Mouse (Mus musculus): Measurements from ENCODE around the gene Rac3. TPM values are rescaled to one million over a fixed set of nuclear protein-coding genes. Genes with fewer than 3 reads are reported as not detected.
"Not testable (repeated sequence)": the region's sequence is repeated elsewhere in the genome, so short reads cannot be mapped to it uniquely, and the experiment has no call there.

The Rac3 gene
- polyA plus RNA-seq, 1 experiment = 0.08 TPM

DNA sequence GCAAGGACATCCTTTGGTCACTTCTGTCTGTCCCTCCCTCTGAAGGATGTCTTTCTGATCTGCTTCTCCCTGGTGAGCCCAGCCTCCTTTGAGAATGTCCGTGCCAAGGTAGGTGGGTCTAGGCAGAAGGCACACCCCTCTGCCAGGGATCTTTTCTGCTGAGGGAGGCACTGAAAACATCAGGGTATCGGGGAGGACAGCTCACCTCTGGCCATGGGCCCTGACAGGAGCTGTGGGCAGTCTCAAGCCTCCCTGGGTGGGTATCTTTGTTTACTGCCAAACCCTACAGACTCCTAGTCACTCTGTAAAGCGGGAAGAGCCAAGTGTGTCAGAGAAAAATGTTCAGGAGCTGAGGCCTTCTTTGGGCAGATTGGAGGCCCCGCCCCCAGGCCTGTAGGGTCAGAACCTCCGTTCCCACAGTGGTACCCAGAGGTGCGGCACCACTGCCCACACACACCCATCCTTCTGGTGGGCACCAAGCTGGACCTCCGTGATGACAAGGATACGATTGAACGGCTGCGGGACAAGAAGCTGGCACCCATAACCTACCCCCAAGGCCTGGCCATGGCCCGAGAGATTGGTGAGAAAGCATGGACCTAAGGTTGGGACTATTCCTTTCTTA is 1.6 kb downstream of the Rac3 start:
- no peak overlapping the region for H3K4me3 ChIP-seq (replicated peaks)
- H3K9me3 ChIP-seq (ENCODE audit: control insufficient read depth, low read length) = no peaks in the 10 kb centered on the region; the same call in 1 of the 2 replicates
- peaks cover 22% of the 10 kb centered on the region for H3K36me3 ChIP-seq (ENCODE audit: control insufficient read depth)
- peaks cover 31% of the 10 kb centered on the region for H3K4me1 ChIP-seq (ENCODE audit: control insufficient read depth)
- peaks cover 31% of the 10 kb centered on the region for H3K27me3 ChIP-seq (ENCODE audit: control insufficient read depth)
- no peak for TF ChIP-seq GATA1 (IDR thresholded peaks at IDR 0.05; ENCODE audit: low read length)
- TF ChIP-seq TAL1 (IDR thresholded peaks at IDR 0.05; ENCODE audit: low read length) = no peak

DNA sequence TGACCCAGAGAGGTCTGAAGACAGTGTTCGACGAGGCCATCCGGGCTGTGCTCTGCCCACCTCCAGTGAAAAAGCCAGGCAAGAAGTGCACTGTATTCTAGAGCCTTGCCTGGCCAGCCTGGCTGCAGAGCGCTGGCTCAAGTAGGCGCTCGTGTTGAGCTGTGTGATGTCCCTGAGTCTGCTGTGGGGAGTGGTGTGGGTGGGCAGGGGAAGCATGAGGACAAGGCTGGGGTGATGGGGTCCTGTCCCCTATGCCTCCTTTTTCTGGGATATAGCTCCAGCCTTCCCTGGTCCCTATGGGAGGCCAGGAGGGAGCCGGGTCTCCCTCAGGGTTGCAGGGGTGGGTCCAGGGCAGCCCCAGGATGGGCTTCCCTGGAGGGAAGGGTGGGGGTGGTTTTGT is 2.2 kb downstream of the Rac3 start:
- no peak for TF ChIP-seq TAL1 (IDR thresholded peaks at IDR 0.05; ENCODE audit: low read length)
- no peak for TF ChIP-seq GATA1 (IDR thresholded peaks at IDR 0.05; ENCODE audit: low read length)
- Histone ChIP-seq H3K27me3 (ENCODE audit: control insufficient read depth) (peaks cover 31% of the 10 kb centered on the region), H3K4me3 (replicated peaks) (no peak overlapping the region), H3K36me3 (ENCODE audit: control insufficient read depth) (peaks cover 16% of the 10 kb centered on the region), H3K4me1 (ENCODE audit: control insufficient read depth) (peaks cover 31% of the 10 kb centered on the region), H3K9me3 (ENCODE audit: control insufficient read depth, low read length) (no peaks in the 10 kb centered on the region; the same call in 1 of the 2 replicates)

DNA sequence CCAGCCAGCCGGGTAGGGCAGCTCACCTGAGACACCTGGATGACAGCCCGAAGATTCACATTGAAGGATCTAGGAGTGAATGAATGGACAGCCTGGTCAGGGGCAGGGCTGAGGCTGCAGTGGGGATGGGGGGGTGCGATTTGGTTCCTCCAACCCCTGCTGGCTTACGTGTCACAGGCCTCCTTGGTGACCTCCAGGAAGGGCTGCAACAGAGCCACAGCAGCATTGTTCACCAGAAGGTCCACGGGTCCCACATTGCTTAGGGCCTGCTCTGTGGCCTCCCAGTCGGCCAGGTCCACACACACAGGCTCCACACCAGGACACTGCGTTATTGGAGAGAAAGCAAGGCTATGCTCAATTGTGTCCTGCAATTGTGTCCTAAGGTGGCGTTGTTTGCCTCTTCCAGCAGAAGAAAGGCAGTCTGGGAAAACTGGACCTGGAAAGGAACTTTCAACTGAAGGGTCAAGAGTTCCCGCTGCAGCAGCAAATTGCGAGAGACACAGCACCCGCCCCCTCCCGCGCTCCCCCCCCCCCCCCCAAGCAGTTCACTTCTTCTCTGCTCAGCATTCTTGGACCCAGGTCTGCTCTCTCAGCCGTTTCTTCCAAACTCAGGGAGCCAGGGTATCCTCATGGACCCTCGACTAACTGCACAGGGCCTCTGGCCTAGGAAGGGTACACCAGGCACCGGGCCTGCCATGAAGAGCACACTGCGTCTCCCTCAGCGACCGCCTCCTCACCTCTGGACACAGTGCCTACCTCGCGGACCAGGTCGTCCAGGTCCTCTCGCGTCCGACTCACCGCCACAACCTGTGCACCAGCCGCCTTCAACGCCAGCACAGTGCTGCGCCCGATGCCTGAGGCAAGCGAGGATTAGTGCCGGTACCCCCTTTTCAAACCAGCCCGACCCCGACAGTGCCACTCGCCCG is 5.2 kb downstream of the Rac3 start:
- H3K9me3 ChIP-seq (ENCODE audit: control insufficient read depth, low read length) = peaks cover 2% of the 10 kb centered on the region
- no peak for TF ChIP-seq TAL1 (IDR thresholded peaks at IDR 0.05; ENCODE audit: low read length)
- TF ChIP-seq GATA1 (IDR thresholded peaks at IDR 0.05; ENCODE audit: low read length) = no peak
- H3K36me3 ChIP-seq (ENCODE audit: control insufficient read depth) = no peaks in the 10 kb centered on the region
- peaks cover 28% of the 10 kb centered on the region for H3K27me3 ChIP-seq (ENCODE audit: control insufficient read depth)
- H3K4me1 ChIP-seq (ENCODE audit: control insufficient read depth) = peaks cover 26% of the 10 kb centered on the region
- H3K4me3 ChIP-seq (replicated peaks) = peak overlapping the region; percentile 72

DNA sequence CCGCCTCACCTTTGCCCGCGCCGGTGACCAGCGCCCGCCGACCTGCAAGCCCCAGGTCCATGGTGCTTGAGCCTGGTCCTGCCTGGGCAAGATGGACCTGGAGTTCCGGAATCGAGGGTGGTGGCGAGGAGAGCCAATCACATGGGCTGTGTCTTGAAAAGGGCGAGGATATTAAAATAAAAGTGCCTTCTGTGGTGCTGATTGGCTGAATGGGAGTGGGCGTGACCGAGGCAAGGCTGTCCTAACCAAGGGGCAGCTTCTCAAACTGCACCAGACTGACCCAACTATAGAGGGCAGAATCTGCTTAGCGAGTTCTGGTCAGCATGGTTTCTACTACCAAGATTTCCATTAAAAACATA is 5.9 kb downstream of the Rac3 start, which contains the start of gene Dcxr:
Gene Dcxr, minus strand, starts transcription at position 113 of the 359 bp plus-strand sequence.
- H3K27me3 ChIP-seq (ENCODE audit: control insufficient read depth) = peaks cover 26% of the 10 kb centered on the region
- H3K36me3 ChIP-seq (ENCODE audit: control insufficient read depth) = no peaks in the 10 kb centered on the region
- peaks cover 19% of the 10 kb centered on the region for H3K4me1 ChIP-seq (ENCODE audit: control insufficient read depth)
- peaks cover 3% of the 10 kb centered on the region for H3K9me3 ChIP-seq (ENCODE audit: control insufficient read depth, low read length)
- TF ChIP-seq TAL1 (IDR thresholded peaks at IDR 0.05; ENCODE audit: low read length) = no peak
- TF ChIP-seq GATA1 (IDR thresholded peaks at IDR 0.05; ENCODE audit: low read length) = no peak
- peak within 1 kb of the TSS; percentile 72 for H3K4me3 ChIP-seq (replicated peaks)

DNA sequence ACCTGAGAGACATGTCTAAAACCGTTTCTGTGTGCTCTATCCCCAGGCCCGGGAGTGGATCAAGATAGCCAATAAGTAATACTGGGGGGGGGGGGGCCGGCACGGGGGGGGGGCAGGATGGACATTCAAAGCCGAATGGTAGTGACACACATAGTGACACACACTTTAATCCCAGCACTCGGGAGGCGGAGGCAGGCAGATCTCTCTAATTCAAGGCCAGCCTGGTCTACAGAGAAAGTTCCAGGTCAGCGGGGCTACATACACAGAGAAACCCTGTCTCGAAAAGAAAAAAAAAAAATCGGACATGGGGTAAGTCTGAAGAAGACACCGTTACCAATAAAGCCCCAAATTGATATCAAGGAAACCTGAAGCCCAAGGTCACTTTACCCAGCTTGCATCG is 6.3 kb downstream of the Rac3 start:
- no peaks in the 10 kb centered on the region for H3K36me3 ChIP-seq (ENCODE audit: control insufficient read depth)
- no peak overlapping the region for H3K4me3 ChIP-seq (replicated peaks)
- peaks cover 3% of the 10 kb centered on the region for H3K9me3 ChIP-seq (ENCODE audit: control insufficient read depth, low read length)
- peaks cover 18% of the 10 kb centered on the region for H3K4me1 ChIP-seq (ENCODE audit: control insufficient read depth)
- TF ChIP-seq GATA1 (IDR thresholded peaks at IDR 0.05; ENCODE audit: low read length) (no peak), TAL1 (IDR thresholded peaks at IDR 0.05; ENCODE audit: low read length) (no peak)
- H3K27me3 ChIP-seq (ENCODE audit: control insufficient read depth) = peaks cover 23% of the 10 kb centered on the region

DNA sequence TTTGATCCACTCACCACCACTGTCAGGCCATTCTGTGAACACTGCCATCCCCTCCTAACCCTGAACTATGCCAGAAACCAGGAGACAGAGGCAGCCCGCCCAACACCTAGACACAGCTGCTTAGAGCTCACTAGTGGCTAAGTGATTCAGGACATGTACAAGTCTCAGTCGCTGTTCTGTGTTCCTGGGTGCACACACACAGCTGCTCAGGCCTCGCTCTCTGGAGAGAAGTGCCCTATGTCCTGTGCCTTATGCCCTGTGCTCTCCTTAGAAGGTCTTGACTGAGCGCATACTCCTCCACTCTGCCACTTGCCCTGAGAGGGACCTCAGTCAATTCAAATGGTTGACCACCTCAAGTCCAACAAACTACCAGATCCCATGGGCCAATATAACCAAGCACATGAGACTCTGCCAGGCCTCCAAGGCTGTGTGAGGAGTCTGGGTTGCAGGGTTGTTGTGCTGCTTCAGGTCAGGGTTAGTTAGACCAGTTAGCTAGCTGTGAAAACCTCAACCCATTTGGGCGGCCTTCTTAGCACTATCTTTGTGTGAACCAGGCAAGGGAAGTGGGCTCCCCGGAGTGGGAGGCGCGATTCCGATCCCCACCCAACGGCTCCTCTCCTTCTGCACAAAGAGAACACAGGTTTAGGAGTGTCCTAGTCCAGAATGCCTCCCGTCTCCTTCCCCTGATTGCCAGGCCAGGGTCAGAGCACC is 7.4 kb downstream of the Rac3 start:
- H3K27me3 ChIP-seq (ENCODE audit: control insufficient read depth) = peaks cover 22% of the 10 kb centered on the region
- TF ChIP-seq GATA1 (IDR thresholded peaks at IDR 0.05; ENCODE audit: low read length) (no peak), TAL1 (IDR thresholded peaks at IDR 0.05; ENCODE audit: low read length) (no peak)
- H3K4me3 ChIP-seq (replicated peaks) = no peak overlapping the region
- H3K4me1 ChIP-seq (ENCODE audit: control insufficient read depth) = peaks cover 18% of the 10 kb centered on the region
- H3K9me3 ChIP-seq (ENCODE audit: control insufficient read depth, low read length) = peaks cover 3% of the 10 kb centered on the region
- H3K36me3 ChIP-seq (ENCODE audit: control insufficient read depth) = no peaks in the 10 kb centered on the region

DNA sequence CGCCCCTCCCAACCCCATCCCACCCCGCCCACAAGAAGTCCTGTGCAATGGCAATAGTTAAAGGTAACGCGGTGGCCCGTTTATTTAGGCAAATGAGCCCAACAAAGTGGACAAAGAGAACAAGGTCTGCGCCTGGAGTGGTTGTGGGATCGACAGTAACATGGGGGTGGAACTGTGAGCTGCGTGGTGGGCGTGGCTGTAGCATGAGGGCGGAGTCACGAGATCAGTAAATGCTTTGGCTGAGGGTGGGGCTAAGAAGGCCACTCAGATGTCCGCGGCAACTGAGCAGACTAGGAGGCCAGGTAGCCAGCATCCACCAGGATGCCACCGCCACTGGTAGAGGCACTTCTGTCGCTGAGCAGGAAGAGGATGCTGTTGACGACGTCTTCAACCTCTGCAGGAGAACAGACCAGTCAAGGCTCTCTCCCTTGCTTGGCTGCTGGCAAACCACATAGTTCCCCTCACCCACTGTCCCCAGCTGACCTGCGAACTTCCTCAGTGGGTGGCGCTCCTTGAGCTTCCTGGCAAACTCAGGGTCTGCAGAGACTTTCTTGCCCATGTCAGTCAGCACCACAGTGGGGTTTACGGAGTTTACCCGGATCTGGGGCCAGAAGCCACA is 8.3 kb downstream of the Rac3 start:
- not testable (repeated sequence) for H3K36me3 ChIP-seq (ENCODE audit: control insufficient read depth); H3K4me3 ChIP-seq (replicated peaks); H3K9me3 ChIP-seq (ENCODE audit: control insufficient read depth, low read length)
- peaks cover 22% of the 10 kb centered on the region for H3K27me3 ChIP-seq (ENCODE audit: control insufficient read depth)
- H3K4me1 ChIP-seq (ENCODE audit: control insufficient read depth) = peaks cover 18% of the 10 kb centered on the region

DNA sequence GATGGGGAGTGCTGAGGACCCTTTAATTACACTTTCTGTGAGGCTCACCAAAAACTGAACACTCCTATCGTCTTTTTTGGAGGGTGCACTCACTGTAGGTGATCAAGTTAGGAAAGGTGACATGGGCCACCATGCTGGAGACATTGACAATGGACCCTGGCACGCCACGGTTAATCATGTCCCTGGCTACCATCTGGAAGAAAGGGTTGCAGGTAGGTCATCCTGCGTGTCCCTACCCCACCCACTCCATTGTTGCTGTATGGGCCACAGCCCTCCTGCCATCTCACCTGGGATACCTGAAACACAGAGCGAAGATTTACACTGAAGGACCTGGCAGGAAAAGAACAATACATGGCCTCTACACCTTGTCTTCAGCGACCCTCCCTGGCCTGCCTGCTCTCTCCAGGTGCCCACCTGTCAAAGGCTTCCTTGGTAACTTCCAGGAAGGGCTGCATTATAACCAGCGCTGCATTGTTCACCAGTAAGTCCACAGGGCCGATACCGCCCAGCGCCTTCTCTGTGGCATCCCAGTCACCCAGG is 9.1 kb downstream of the Rac3 start:
- Histone ChIP-seq H3K9me3 (ENCODE audit: control insufficient read depth, low read length) (peaks cover 3% of the 10 kb centered on the region), H3K27me3 (ENCODE audit: control insufficient read depth) (peaks cover 22% of the 10 kb centered on the region), H3K4me1 (ENCODE audit: control insufficient read depth) (peaks cover 18% of the 10 kb centered on the region), H3K36me3 (ENCODE audit: control insufficient read depth) (no peaks in the 10 kb centered on the region), H3K4me3 (replicated peaks) (no peak overlapping the region)
- TF ChIP-seq GATA1 (IDR thresholded peaks at IDR 0.05; ENCODE audit: low read length) (no peak), TAL1 (IDR thresholded peaks at IDR 0.05; ENCODE audit: low read length) (no peak)

Data from erythroblast, embryonic 14.5 days (primary cell).